In genomic region chr2:174932137-174933012, GRCm38 (mm10) we compare ENCODE assay signal across 8 mouse cellular contexts.
DNase-seq lines count a peak whose midpoint lies in the region; ATAC-seq and TF ChIP-seq lines count a peak whose summit lies in the region.

No protein-coding gene starts in this region.

- DNase-seq in brain, embryonic 14.5 days (ENCODE audit: low read depth) = peak; percentile 93
- peak; percentile 87 for DNase-seq in kidney, postnatal 10 days
- peak; percentile 56 for DNase-seq in liver, adult 2 months (ENCODE audit: extremely low read depth, low read depth, low spot score)
- peak; percentile 91 for DNase-seq in neural tube, embryonic 10.5 days (ENCODE audit: extremely low spot score, low spot score)

- TF ChIP-seq CTCF in brain, embryonic 14.5 days (IDR thresholded peaks at IDR 0.05; ENCODE audit: borderline replicate concordance, extremely low read depth, insufficient read depth, insufficient read length) = peak; percentile 100
- peak; percentile 98 for TF ChIP-seq CTCF in liver, adult 2 months (IDR thresholded peaks at IDR 0.05; ENCODE audit: low read depth, low read length)

- H3K79me2 ChIP-seq in liver, adult 2 months (ENCODE audit: control insufficient read depth, insufficient read depth, low read length) = no peaks in the 10 kb centered on the region

- peak; percentile 94 for ATAC-seq in CD4-positive, CD25-positive, alpha-beta regulatory T cell, adult 4 months
- ATAC-seq in erythroblast, adult 5-6 weeks (replicated peaks; ENCODE audit: low FRiP score, poor library complexity, severe bottlenecking) = peak; percentile 90
- peak; percentile 37; the same call in 1 of the 2 replicates for ATAC-seq in heart, embryonic 13.5 days (ENCODE audit: extremely low read depth, insufficient number of reproducible peaks, low FRiP score, low TSS enrichment)
- ATAC-seq in stomach, embryonic 14.5 days (ENCODE audit: insufficient number of reproducible peaks, insufficient read depth, low FRiP score, low read depth) = peak; percentile 47

- no peaks in the 10 kb centered on the region for H3K9me3 ChIP-seq in heart, embryonic 13.5 days
- no peaks in the 10 kb centered on the region for H3K9me3 ChIP-seq in stomach, embryonic 14.5 days (ENCODE audit: control insufficient read depth, low read depth, low read length)

- no peak overlapping the region for H3K4me3 ChIP-seq in heart, embryonic 13.5 days
- H3K4me3 ChIP-seq in liver, adult 2 months (ENCODE audit: insufficient read depth, low read depth, low read length) = no peak overlapping the region
- H3K4me3 ChIP-seq in stomach, embryonic 14.5 days (ENCODE audit: low read depth, low read length) = no peak overlapping the region

- 33% methylated on average over 20 of the region's 20 CpGs for WGBS in heart, embryonic 13.5 days
- WGBS in liver, adult 2 months = 39% methylated on average over 20 of the region's 20 CpGs
- WGBS in stomach, embryonic 14.5 days = 34% methylated on average over 20 of the region's 20 CpGs

- H3K36me3 ChIP-seq in heart, embryonic 13.5 days = no peaks in the 10 kb centered on the region
- no peaks in the 10 kb centered on the region for H3K36me3 ChIP-seq in liver, adult 2 months (ENCODE audit: control insufficient read depth, insufficient read depth, low read length)
- H3K36me3 ChIP-seq in stomach, embryonic 14.5 days (ENCODE audit: control insufficient read depth, insufficient read depth, low read length) = no peaks in the 10 kb centered on the region

- no peak overlapping the region for H3K9ac ChIP-seq in heart, embryonic 13.5 days
- no peak overlapping the region for H3K9ac ChIP-seq in liver, adult 2 months (ENCODE audit: low read depth, low read length)
- no peak overlapping the region for H3K9ac ChIP-seq in stomach, embryonic 14.5 days (replicated peaks; ENCODE audit: low read depth, low read length)

- no peak overlapping the region for H3K27ac ChIP-seq in heart, embryonic 13.5 days (replicated peaks)
- H3K27ac ChIP-seq in liver, adult 2 months (replicated peaks; ENCODE audit: insufficient read depth, low read depth, low read length) = no peak overlapping the region
- H3K27ac ChIP-seq in stomach, embryonic 14.5 days (ENCODE audit: low read length) = no peak overlapping the region

- H3K4me2 ChIP-seq in heart, embryonic 13.5 days = no peak overlapping the region
- no peak overlapping the region; the same call in 1 of the 2 replicates for H3K4me2 ChIP-seq in stomach, embryonic 14.5 days (replicated peaks; ENCODE audit: low read depth, low read length)

- no peak for TF ChIP-seq POLR2A in brain, embryonic 14.5 days (IDR thresholded peaks at IDR 0.05; ENCODE audit: borderline replicate concordance, extremely low read depth, insufficient read depth, insufficient read length, poor library complexity, severe bottlenecking)
- TF ChIP-seq POLR2A in liver, adult 2 months (IDR thresholded peaks at IDR 0.05; ENCODE audit: extremely low read depth, insufficient read depth, low read length) = no peak

- H3K4me1 ChIP-seq in heart, embryonic 13.5 days = no peaks in the 10 kb centered on the region
- no peaks in the 10 kb centered on the region for H3K4me1 ChIP-seq in liver, adult 2 months (ENCODE audit: control insufficient read depth, insufficient read depth, low read length)
- no peaks in the 10 kb centered on the region for H3K4me1 ChIP-seq in stomach, embryonic 14.5 days (ENCODE audit: control insufficient read depth, insufficient read depth, low read length)

- H3K27me3 ChIP-seq in heart, embryonic 13.5 days (replicated peaks) = no peaks in the 10 kb centered on the region
- no peaks in the 10 kb centered on the region for H3K27me3 ChIP-seq in liver, adult 2 months (ENCODE audit: control insufficient read depth, insufficient read depth, low read length)
- H3K27me3 ChIP-seq in stomach, embryonic 14.5 days (ENCODE audit: control insufficient read depth, insufficient read depth, low read length) = no peaks in the 10 kb centered on the region

Comparison
In these comparisons a context has a peak if more than half of its experiments do, and no peak if none do; other contexts are left out.
1. ATAC-seq: peak in every context shown above with its lines; median percentile 94 in CD4-positive, CD25-positive, alpha-beta regulatory T cell, adult 4 months; 90 in erythroblast, adult 5-6 weeks; 47 in stomach, embryonic 14.5 days; 37 in heart, embryonic 13.5 days.